Mouse (Mus musculus): ENCODE measurements around the gene Dnajc7.

DNA sequence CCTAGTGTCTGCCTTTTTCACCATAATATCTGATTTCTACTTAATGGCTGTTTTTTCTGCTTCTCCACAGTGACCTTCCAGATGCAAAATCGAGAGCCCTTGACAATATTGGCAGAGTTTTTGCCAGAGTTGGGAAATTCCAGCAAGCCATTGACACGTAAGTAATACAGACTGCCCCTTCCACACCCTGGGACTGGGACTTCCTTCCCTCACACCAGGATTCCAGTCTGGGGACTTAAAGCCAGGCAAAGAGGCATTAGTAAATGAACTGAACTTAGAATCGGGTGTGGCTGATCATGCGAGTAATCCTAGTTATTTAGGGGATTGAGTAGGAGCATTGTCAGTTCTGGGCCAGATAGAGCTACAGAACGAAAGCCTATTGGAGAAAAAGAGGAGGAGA lies 58.2 kb downstream of the Dnajc7 start:
- TF ChIP-seq POLR2A (IDR thresholded peaks at IDR 0.05; ENCODE audit: borderline replicate concordance, extremely low read depth, low read depth, low read length) (no peak), CTCF (IDR thresholded peaks at IDR 0.05; ENCODE audit: insufficient read depth, low read length) (no peak)
